Mouse (Mus musculus) bone marrow macrophage, adult 2 months (primary cell): ENCODE measurements around the gene Cnih2.

Source experiments
- CTCF ChIP-seq: IDR thresholded peaks from 2 replicates; pipeline ENCODE4 v1.5.1; 2012; ENCODE audit warnings: low read depth, mild to moderate bottlenecking, low read length, moderate library complexity
- POLR2A ChIP-seq: IDR thresholded peaks from 2 replicates; pipeline ENCODE4 v1.6.1; 2012; ENCODE audit warnings: mild to moderate bottlenecking, low read depth, low read length, borderline replicate concordance

- TF ChIP-seq POLR2A (no peak), CTCF (peak; percentile 58)
Measured at GRCm38 (mm10) chr19:5117494-5118383, 19.4 kb upstream of the Cnih2 start.
